Mouse (Mus musculus) neural tube, embryonic 15.5 days (tissue): Measurements from ENCODE around the gene Ripply2. TPM values are rescaled to one million over a fixed set of nuclear protein-coding genes. Genes with fewer than 3 reads are reported as not detected.
"Not testable (repeated sequence)": the region's sequence is repeated elsewhere in the genome, so short reads cannot be mapped to it uniquely, and the experiment has no call there.

Source experiments
- ATAC-seq: fragments of 200-750 bp; cut with Nextera tagmentation; 2 replicates; pipeline ENCODE4 v1.8.0; 2017; ENCODE audit warnings: mild to moderate bottlenecking, moderate TSS enrichment, moderate library complexity; ENCODE audit not compliant: low FRiP score
- H3K27ac ChIP-seq: fragments of 300-500 bp; sonication (generic); replicated peaks from 2 replicates; pipeline ENCODE4 v1.5.1; 2015; ENCODE audit warnings: mild to moderate bottlenecking, inconsistent platforms
- H3K27me3 ChIP-seq: fragments of 300-500 bp; sonication (generic); replicated peaks from 2 replicates; pipeline ENCODE4 v1.6.1; 2015; ENCODE audit warnings: inconsistent platforms
- H3K36me3 ChIP-seq: fragments of 300-500 bp; sonication (generic); 2 replicates; pipeline ENCODE4 v1.6.1; 2015; ENCODE audit warnings: inconsistent platforms
- H3K4me1 ChIP-seq: fragments of 300-500 bp; sonication (generic); 2 replicates; pipeline ENCODE4 v1.6.1; 2015; ENCODE audit warnings: inconsistent platforms
- H3K4me2 ChIP-seq: fragments of 300-500 bp; sonication (generic); 2 replicates; pipeline ENCODE4 v1.6.1; 2015; ENCODE audit warnings: inconsistent platforms, mild to moderate bottlenecking, moderate library complexity
- H3K4me3 ChIP-seq: fragments of 300-500 bp; sonication (generic); replicated peaks from 2 replicates; pipeline ENCODE4 v1.5.1; 2015; ENCODE audit warnings: mild to moderate bottlenecking, inconsistent platforms
- H3K9ac ChIP-seq: fragments of 300-500 bp; sonication (generic); replicated peaks from 2 replicates; pipeline ENCODE4 v1.6.1; 2015; ENCODE audit warnings: mild to moderate bottlenecking, inconsistent platforms
- H3K9me3 ChIP-seq: fragments of 300-500 bp; sonication (generic); replicated peaks from 2 replicates; pipeline ENCODE4 v1.6.1; 2016; ENCODE audit warnings: inconsistent platforms
- WGBS: fragments of 180-500 bp; shearing (Covaris S2); methylation state at CpG from one replicate; pipeline ENCODE4 v1.1.7; 2015; ENCODE audit warnings: mixed read lengths; 5-methylcytosine and 5-hydroxymethylcytosine counted together
- polyA plus RNA-seq: library from polyadenylated mRNA; unstranded; fragments of >200 nt; fragmentation: Nextera tagmentation; extraction: Ambion mirVana; gene quantifications from 2 replicates; pipeline ENCODE4 v1.2.1, GENCODE M21; 2015

The Ripply2 gene
- 7.3 and 10.7 TPM in 2 replicates for polyA plus RNA-seq

- Histone ChIP-seq H3K27me3 (peaks cover 3% of the 10 kb centered on the region; the same call in 1 of the 2 replicates), H3K4me2 (peak within 1 kb of the TSS; percentile 70), H3K9me3 (no peaks in the 10 kb centered on the region), H3K27ac (peak within 1 kb of the TSS; percentile 39), H3K9ac (peak within 1 kb of the TSS; percentile 57), H3K36me3 (no peaks in the 10 kb centered on the region), H3K4me1 (peaks cover 14% of the 10 kb centered on the region; the same call in 1 of the 2 replicates), H3K4me3 (peak within 1 kb of the TSS; percentile 50)
- ATAC-seq = peak; percentile 86
- WGBS = under 1% methylated on average over 71 of the region's 71 CpGs
These were observed at the start of gene Ripply2 for GRCm38 (mm10) chr9:87015288-87015937. Ripply2 (plus strand) TSS chr9:87015537.

GRCm38 (mm10) chr9:86972471-86972870, 42.9 kb upstream of the Ripply2 start:
- not testable (repeated sequence) for H3K4me1 ChIP-seq, H3K27me3 ChIP-seq, H3K9me3 ChIP-seq, H3K9ac ChIP-seq, H3K4me2 ChIP-seq, H3K27ac ChIP-seq, H3K36me3 ChIP-seq, ATAC-seq, H3K4me3 ChIP-seq

- H3K36me3 ChIP-seq = no peaks in the 10 kb centered on the region
- no peak overlapping the region for H3K4me3 ChIP-seq
- no peaks in the 10 kb centered on the region for H3K4me1 ChIP-seq
- 76% methylated on average over 4 of the region's 4 CpGs for WGBS
- no peak overlapping the region for H3K27ac ChIP-seq
- no peak for ATAC-seq
- H3K4me2 ChIP-seq = no peak overlapping the region
- H3K27me3 ChIP-seq = no peaks in the 10 kb centered on the region
- no peak overlapping the region for H3K9ac ChIP-seq
- no peaks in the 10 kb centered on the region for H3K9me3 ChIP-seq
These were observed 41.8 kb upstream of the Ripply2 start for GRCm38 (mm10) chr9:86973562-86973961.

GRCm38 (mm10) chr9:86976896-86977295, 38.4 kb upstream of the Ripply2 start:
- H3K4me1 ChIP-seq = no peaks in the 10 kb centered on the region
- ATAC-seq = no peak
- H3K9me3 ChIP-seq = no peaks in the 10 kb centered on the region
- no peak overlapping the region for H3K4me2 ChIP-seq
- WGBS = 89% methylated on average over 4 of the region's 4 CpGs
- no peak overlapping the region for H3K27ac ChIP-seq
- H3K36me3 ChIP-seq = no peaks in the 10 kb centered on the region
- no peak overlapping the region for H3K9ac ChIP-seq
- no peak overlapping the region for H3K4me3 ChIP-seq
- no peaks in the 10 kb centered on the region for H3K27me3 ChIP-seq

GRCm38 (mm10) chr9:86978257-86978907, 37.0 kb upstream of the Ripply2 start:
- Histone ChIP-seq H3K27me3 (no peaks in the 10 kb centered on the region), H3K27ac (no peak overlapping the region), H3K4me2 (no peak overlapping the region), H3K9ac (no peak overlapping the region), H3K4me1 (no peaks in the 10 kb centered on the region), H3K36me3 (no peaks in the 10 kb centered on the region), H3K4me3 (no peak overlapping the region), H3K9me3 (no peaks in the 10 kb centered on the region)
- 78% methylated on average over 7 of the region's 7 CpGs for WGBS
- ATAC-seq = no peak

GRCm38 (mm10) chr9:86980048-86980447, 35.3 kb upstream of the Ripply2 start:
- H3K4me3 ChIP-seq = no peak overlapping the region
- no peak overlapping the region for H3K9ac ChIP-seq
- no peaks in the 10 kb centered on the region for H3K9me3 ChIP-seq
- no peak overlapping the region for H3K27ac ChIP-seq
- H3K27me3 ChIP-seq = no peaks in the 10 kb centered on the region
- no peak overlapping the region for H3K4me2 ChIP-seq
- no peaks in the 10 kb centered on the region for H3K36me3 ChIP-seq
- no peaks in the 10 kb centered on the region for H3K4me1 ChIP-seq
- no peak for ATAC-seq

- H3K9ac ChIP-seq = no peak overlapping the region
- H3K27me3 ChIP-seq = no peaks in the 10 kb centered on the region
- H3K4me1 ChIP-seq = no peaks in the 10 kb centered on the region
- no peak overlapping the region for H3K4me3 ChIP-seq
- no peak for ATAC-seq
- H3K9me3 ChIP-seq = no peaks in the 10 kb centered on the region
- H3K4me2 ChIP-seq = no peak overlapping the region
- WGBS = 57% methylated on average over 2 of the region's 2 CpGs
- no peak overlapping the region for H3K27ac ChIP-seq
- no peaks in the 10 kb centered on the region for H3K36me3 ChIP-seq
These were observed 34.4 kb upstream of the Ripply2 start for GRCm38 (mm10) chr9:86980942-86981341.

GRCm38 (mm10) chr9:86981551-86981950, 33.8 kb upstream of the Ripply2 start:
- Histone ChIP-seq H3K4me2 (no peak overlapping the region), H3K27me3 (no peaks in the 10 kb centered on the region), H3K9me3 (no peaks in the 10 kb centered on the region), H3K9ac (no peak overlapping the region), H3K36me3 (no peaks in the 10 kb centered on the region), H3K27ac (no peak overlapping the region), H3K4me3 (no peak overlapping the region), H3K4me1 (no peaks in the 10 kb centered on the region)
- 21% methylated on average over 10 of the region's 10 CpGs for WGBS
- no peak for ATAC-seq

GRCm38 (mm10) chr9:86984583-86984982, 30.8 kb upstream of the Ripply2 start:
- 72% methylated on average over 3 of the region's 3 CpGs for WGBS
- H3K27ac ChIP-seq = no peak overlapping the region
- no peak overlapping the region for H3K4me3 ChIP-seq
- H3K4me1 ChIP-seq = no peaks in the 10 kb centered on the region
- no peak overlapping the region for H3K4me2 ChIP-seq
- no peaks in the 10 kb centered on the region for H3K27me3 ChIP-seq
- no peak for ATAC-seq
- no peak overlapping the region for H3K9ac ChIP-seq
- no peaks in the 10 kb centered on the region for H3K9me3 ChIP-seq
- no peaks in the 10 kb centered on the region for H3K36me3 ChIP-seq

- H3K9ac ChIP-seq = no peak overlapping the region
- H3K4me2 ChIP-seq = no peak overlapping the region
- H3K36me3 ChIP-seq = no peaks in the 10 kb centered on the region
- H3K27ac ChIP-seq = no peak overlapping the region
- no peaks in the 10 kb centered on the region for H3K27me3 ChIP-seq
- WGBS = 58% methylated on average over 6 of the region's 6 CpGs
- no peak overlapping the region for H3K4me3 ChIP-seq
- no peak for ATAC-seq
- no peaks in the 10 kb centered on the region for H3K9me3 ChIP-seq
- H3K4me1 ChIP-seq = no peaks in the 10 kb centered on the region
These were observed 30.2 kb upstream of the Ripply2 start for GRCm38 (mm10) chr9:86985105-86985504.

GRCm38 (mm10) chr9:86986703-86987296, 28.5 kb upstream of the Ripply2 start:
- Histone ChIP-seq H3K9ac (no peak overlapping the region), H3K9me3 (no peaks in the 10 kb centered on the region), H3K4me3 (no peak overlapping the region), H3K27ac (no peak overlapping the region), H3K4me1 (no peaks in the 10 kb centered on the region), H3K36me3 (no peaks in the 10 kb centered on the region), H3K4me2 (no peak overlapping the region), H3K27me3 (no peaks in the 10 kb centered on the region)
- 58% methylated on average over 7 of the region's 7 CpGs for WGBS
- ATAC-seq = no peak

GRCm38 (mm10) chr9:86989822-86990221, 25.5 kb upstream of the Ripply2 start:
- H3K9ac ChIP-seq = no peak overlapping the region
- no peaks in the 10 kb centered on the region for H3K36me3 ChIP-seq
- no peaks in the 10 kb centered on the region for H3K4me1 ChIP-seq
- ATAC-seq = no peak
- H3K4me2 ChIP-seq = no peak overlapping the region
- H3K27ac ChIP-seq = no peak overlapping the region
- no peaks in the 10 kb centered on the region for H3K27me3 ChIP-seq
- no peaks in the 10 kb centered on the region for H3K9me3 ChIP-seq
- H3K4me3 ChIP-seq = no peak overlapping the region
